Mouse (Mus musculus): ENCODE measurements at regions not wholly inside any gene's neighbourhood (a gene's known extent, or its start where the extent isn't known, plus 50 kb on each side); places are given as distances from the start of the nearest gene placed in this dataset.

DNA sequence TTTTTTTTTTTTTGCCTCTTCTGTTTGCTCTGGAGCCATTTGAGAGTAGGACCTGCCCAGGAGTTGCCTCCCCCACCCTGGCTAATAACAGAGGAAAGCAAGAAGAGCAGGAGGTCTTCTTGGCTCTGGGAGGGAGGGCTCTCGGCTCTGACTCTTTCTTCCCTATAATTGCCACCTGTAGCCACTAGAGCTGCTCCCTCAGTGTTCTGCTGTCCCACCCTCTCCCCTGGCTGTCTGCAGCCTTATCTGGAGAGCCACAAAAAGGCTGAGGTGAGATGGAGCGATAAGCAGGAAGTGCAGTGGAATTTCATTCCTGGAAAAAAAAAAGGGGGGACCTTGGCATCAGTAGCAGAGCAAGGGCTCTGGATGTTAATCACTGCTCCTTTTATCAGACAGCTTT lies 251.4 kb upstream of the Satb1 start:
- no peaks in the 10 kb centered on the region for H3K36me3 ChIP-seq
- ATAC-seq (replicated peaks): no peak
- no peaks in the 10 kb centered on the region for H3K27me3 ChIP-seq
- no peak overlapping the region for H3K27ac ChIP-seq (replicated peaks)
- 57% methylated on average over 2 of the region's 2 CpGs for WGBS
- H3K4me1 ChIP-seq: no peaks in the 10 kb centered on the region
- H3K9me3 ChIP-seq: no peaks in the 10 kb centered on the region
- H3K9ac ChIP-seq (replicated peaks): no peak overlapping the region
- H3K4me3 ChIP-seq: no peak overlapping the region
- no peak overlapping the region for H3K4me2 ChIP-seq (replicated peaks)

DNA sequence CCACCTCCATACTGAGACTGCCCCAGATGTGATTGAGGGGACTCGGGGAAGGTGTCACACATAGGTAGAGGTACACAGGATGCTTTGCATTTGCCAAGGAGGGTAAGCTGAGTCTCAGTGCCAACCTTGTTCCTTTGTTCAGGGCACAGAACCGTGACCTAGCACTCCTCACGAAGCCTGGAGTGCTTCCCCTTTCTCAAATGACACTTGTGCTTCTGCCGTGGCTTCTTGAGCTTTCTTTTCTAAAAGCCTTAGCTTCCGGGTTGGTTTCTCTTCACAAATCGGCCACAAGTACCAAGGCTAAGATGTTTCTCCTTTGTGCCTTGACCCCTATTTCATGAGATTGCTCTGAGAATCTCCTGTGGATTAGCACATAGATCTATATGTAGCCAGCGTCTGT lies 246.2 kb upstream of the Satb1 start:
- Histone ChIP-seq H3K4me2 (replicated peaks) (no peak overlapping the region), H3K27me3 (no peaks in the 10 kb centered on the region), H3K4me1 (no peaks in the 10 kb centered on the region), H3K27ac (replicated peaks) (no peak overlapping the region), H3K9ac (replicated peaks) (no peak overlapping the region), H3K9me3 (no peaks in the 10 kb centered on the region), H3K4me3 (no peak overlapping the region), H3K36me3 (no peaks in the 10 kb centered on the region)
- no peak for ATAC-seq (replicated peaks)
- 79% methylated on average over 7 of the region's 7 CpGs for WGBS

GRCm38 (mm10) chr17:52078496-52078895 lies 245.4 kb upstream of the Satb1 start:
- Histone ChIP-seq H3K4me2 (replicated peaks) (no peak overlapping the region), H3K27me3 (no peaks in the 10 kb centered on the region), H3K4me3 (no peak overlapping the region), H3K27ac (replicated peaks) (no peak overlapping the region), H3K36me3 (no peaks in the 10 kb centered on the region), H3K9me3 (no peaks in the 10 kb centered on the region), H3K4me1 (no peaks in the 10 kb centered on the region), H3K9ac (replicated peaks) (no peak overlapping the region)
- whole genome bisulfite sequencing: 53% methylated on average over 8 of the region's 8 CpGs
- peak; percentile 81 for ATAC-seq (replicated peaks)

GRCm38 (mm10) chr17:52077951-52078350 lies 244.9 kb upstream of the Satb1 start:
- no peaks in the 10 kb centered on the region for H3K9me3 ChIP-seq
- no peak overlapping the region for H3K9ac ChIP-seq (replicated peaks)

GRCm38 (mm10) chr17:52076746-52077145 lies 243.7 kb upstream of the Satb1 start:
- ATAC-seq (replicated peaks): no peak
- 88% methylated on average over 2 of the region's 2 CpGs for WGBS
- no peak overlapping the region for H3K27ac ChIP-seq (replicated peaks)

More at GRCm38 (mm10) chr17:52077951-52078350, 244.9 kb upstream of the Satb1 start:
- H3K27me3 ChIP-seq: no peaks in the 10 kb centered on the region
- 92% methylated on average over 4 of the region's 4 CpGs for WGBS
- H3K27ac ChIP-seq (replicated peaks): no peak overlapping the region
- H3K4me3 ChIP-seq: no peak overlapping the region
- no peak overlapping the region for H3K4me2 ChIP-seq (replicated peaks)
- H3K36me3 ChIP-seq: no peaks in the 10 kb centered on the region
- H3K4me1 ChIP-seq: no peaks in the 10 kb centered on the region
- 0 out of 2 replicates have a peak, but pooled peaks have one; percentile 48 for ATAC-seq (replicated peaks)

DNA sequence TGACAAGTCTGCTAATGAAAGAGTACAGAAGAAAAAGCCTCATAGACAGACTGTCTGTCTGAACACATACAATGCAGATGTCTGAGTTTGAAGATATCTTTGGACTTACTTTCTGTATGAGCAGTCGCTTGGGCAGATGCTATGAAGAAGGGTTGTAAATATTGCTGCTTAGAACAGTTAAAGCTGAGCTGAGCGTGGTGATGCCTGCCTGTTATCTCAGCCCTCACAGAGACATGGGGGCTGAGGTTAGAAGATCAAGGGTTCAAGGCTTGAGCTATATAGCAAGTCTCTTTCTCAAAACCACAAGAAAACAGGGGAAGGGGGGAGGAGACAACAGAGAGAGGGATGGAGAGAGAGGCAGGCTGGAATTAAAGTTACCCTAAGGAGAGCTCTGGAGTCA lies 234.6 kb upstream of the Satb1 start:
- H3K9me3 ChIP-seq: no peaks in the 10 kb centered on the region
- H3K4me1 ChIP-seq: no peaks in the 10 kb centered on the region
- no peak overlapping the region for H3K9ac ChIP-seq (replicated peaks)
- no peak overlapping the region for H3K4me3 ChIP-seq
- no peaks in the 10 kb centered on the region for H3K27me3 ChIP-seq
- no peak for ATAC-seq (replicated peaks)
- H3K36me3 ChIP-seq: no peaks in the 10 kb centered on the region
- no peak overlapping the region for H3K27ac ChIP-seq (replicated peaks)
- H3K4me2 ChIP-seq (replicated peaks): no peak overlapping the region
- WGBS: 84% methylated on average over 2 of the region's 2 CpGs

More at GRCm38 (mm10) chr17:52076746-52077145, 243.7 kb upstream of the Satb1 start:
- H3K27me3 ChIP-seq: no peaks in the 10 kb centered on the region
- H3K4me3 ChIP-seq: no peak overlapping the region
- H3K4me1 ChIP-seq: no peaks in the 10 kb centered on the region
- H3K36me3 ChIP-seq: no peaks in the 10 kb centered on the region
- H3K4me2 ChIP-seq (replicated peaks): no peak overlapping the region
- no peak overlapping the region for H3K9ac ChIP-seq (replicated peaks)
- H3K9me3 ChIP-seq: no peaks in the 10 kb centered on the region

GRCm38 (mm10) chr17:52064618-52065017 lies 231.5 kb upstream of the Satb1 start:
- Histone ChIP-seq H3K4me3 (no peak overlapping the region), H3K27me3 (no peaks in the 10 kb centered on the region), H3K36me3 (no peaks in the 10 kb centered on the region)

GRCm38 (mm10) chr17:52063121-52063520 lies 230.0 kb upstream of the Satb1 start:
- 93% methylated on average over 4 of the region's 4 CpGs for WGBS
- H3K4me3 ChIP-seq: no peak overlapping the region
- H3K36me3 ChIP-seq: no peaks in the 10 kb centered on the region
- ATAC-seq (replicated peaks): no peak
- no peaks in the 10 kb centered on the region for H3K9me3 ChIP-seq
- H3K27me3 ChIP-seq: no peaks in the 10 kb centered on the region
- H3K27ac ChIP-seq (replicated peaks): no peak overlapping the region
- H3K4me2 ChIP-seq (replicated peaks): no peak overlapping the region
- no peak overlapping the region for H3K9ac ChIP-seq (replicated peaks)
- no peaks in the 10 kb centered on the region; the same call in 1 of the 2 replicates for H3K4me1 ChIP-seq

More at GRCm38 (mm10) chr17:52064618-52065017, 231.5 kb upstream of the Satb1 start:
- ATAC-seq (replicated peaks): no peak
- H3K4me2 ChIP-seq (replicated peaks): no peak overlapping the region
- 92% methylated on average over 5 of the region's 5 CpGs for WGBS
- H3K4me1 ChIP-seq: no peaks in the 10 kb centered on the region; the same call in 1 of the 2 replicates
- no peak overlapping the region for H3K9ac ChIP-seq (replicated peaks)
- no peak overlapping the region for H3K27ac ChIP-seq (replicated peaks)
- H3K9me3 ChIP-seq: no peaks in the 10 kb centered on the region

- Histone ChIP-seq H3K36me3 (no peaks in the 10 kb centered on the region), H3K27ac (replicated peaks) (no peak overlapping the region), H3K4me2 (replicated peaks) (no peak overlapping the region), H3K9ac (replicated peaks) (no peak overlapping the region), H3K4me1 (no peaks in the 10 kb centered on the region; the same call in 1 of the 2 replicates), H3K4me3 (no peak overlapping the region), H3K9me3 (no peaks in the 10 kb centered on the region), H3K27me3 (no peaks in the 10 kb centered on the region)
- WGBS: 86% methylated on average over 11 of the region's 11 CpGs
- no peak for ATAC-seq (replicated peaks)
Observed at GRCm38 (mm10) chr17:52062096-52062665, 229.1 kb upstream of the Satb1 start.

DNA sequence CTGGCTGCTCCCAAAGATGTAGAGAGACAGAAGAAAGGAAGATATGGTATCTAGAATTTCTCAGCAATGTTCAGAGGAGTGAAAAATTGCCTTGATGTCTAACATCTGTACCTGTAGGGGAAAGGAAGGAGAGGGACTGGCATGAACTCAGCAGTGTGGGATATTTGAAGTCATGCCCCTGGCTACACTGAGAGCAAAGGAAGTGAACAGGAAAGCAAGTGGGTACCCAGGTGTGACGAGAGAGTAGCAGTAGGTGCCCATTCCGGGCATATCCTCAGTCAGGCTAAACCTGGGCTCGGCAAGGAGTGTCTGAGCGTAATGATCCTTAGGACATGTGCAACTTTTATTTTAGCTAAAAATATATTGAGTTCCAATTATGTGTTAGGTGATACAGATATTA lies 203.4 kb upstream of the Satb1 start:
- H3K27me3 ChIP-seq: no peaks in the 10 kb centered on the region
- no peaks in the 10 kb centered on the region for H3K36me3 ChIP-seq
- no peak overlapping the region for H3K4me3 ChIP-seq
- no peak overlapping the region for H3K9ac ChIP-seq (replicated peaks)
- H3K27ac ChIP-seq (replicated peaks): no peak overlapping the region
- no peak overlapping the region for H3K4me2 ChIP-seq (replicated peaks)
- no peaks in the 10 kb centered on the region for H3K4me1 ChIP-seq
- no peaks in the 10 kb centered on the region for H3K9me3 ChIP-seq
- ATAC-seq (replicated peaks): no peak
- WGBS: 89% methylated on average over 4 of the region's 4 CpGs

DNA sequence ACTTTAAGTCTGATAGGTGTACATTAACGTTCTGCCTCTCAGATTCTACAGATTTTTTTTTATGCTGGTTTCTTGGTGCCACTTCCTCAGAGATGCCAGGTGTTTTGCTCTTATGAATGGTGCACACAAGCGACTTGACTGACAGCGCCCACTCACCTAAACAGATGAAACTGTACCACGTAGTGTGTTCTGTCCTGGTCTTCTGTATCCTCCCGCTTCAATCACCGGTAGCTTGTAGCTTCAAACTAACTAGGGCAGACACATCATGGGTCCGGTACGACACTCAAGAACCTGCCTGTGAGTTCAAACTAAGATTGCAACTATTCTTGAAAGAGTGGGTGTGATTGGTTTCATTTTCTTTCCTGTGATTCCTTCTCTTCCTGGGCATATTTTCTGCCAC lies 198.0 kb upstream of the Satb1 start:
- no peaks in the 10 kb centered on the region for H3K4me1 ChIP-seq
- no peak overlapping the region for H3K4me3 ChIP-seq
- H3K9ac ChIP-seq (replicated peaks): no peak overlapping the region
- 92% methylated on average over 8 of the region's 8 CpGs for WGBS
- H3K36me3 ChIP-seq: no peaks in the 10 kb centered on the region
- no peak for ATAC-seq (replicated peaks)
- no peaks in the 10 kb centered on the region for H3K27me3 ChIP-seq
- no peaks in the 10 kb centered on the region for H3K9me3 ChIP-seq
- H3K4me2 ChIP-seq (replicated peaks): no peak overlapping the region
- H3K27ac ChIP-seq (replicated peaks): no peak overlapping the region

DNA sequence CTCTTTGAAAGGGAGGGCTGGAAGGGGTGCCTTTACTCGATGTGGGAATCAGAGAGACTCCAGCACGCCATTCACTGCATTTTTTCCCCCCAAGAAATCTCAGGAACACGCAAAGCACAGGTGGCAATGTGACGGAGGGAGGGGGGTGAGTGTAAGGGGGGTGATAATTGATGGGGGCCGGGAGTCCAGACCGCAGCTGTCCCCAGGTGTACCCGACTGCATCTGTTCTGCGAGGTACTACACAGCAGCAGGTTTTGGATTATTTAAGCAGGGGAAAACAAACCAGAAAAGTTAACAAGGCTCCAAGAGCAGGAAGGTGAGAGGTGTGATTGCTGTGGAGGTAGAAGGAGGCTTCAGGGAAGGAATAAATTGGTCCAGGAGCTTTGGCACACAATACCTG lies 153.8 kb upstream of the Satb1 start:
- Histone ChIP-seq H3K27ac (replicated peaks) (no peak overlapping the region), H3K4me3 (no peak overlapping the region), H3K27me3 (no peaks in the 10 kb centered on the region), H3K9me3 (no peaks in the 10 kb centered on the region), H3K9ac (replicated peaks) (no peak overlapping the region), H3K36me3 (no peaks in the 10 kb centered on the region), H3K4me2 (replicated peaks) (no peak overlapping the region), H3K4me1 (no peaks in the 10 kb centered on the region)
- ATAC-seq (replicated peaks): no peak
- 42% methylated on average over 8 of the region's 8 CpGs for WGBS

GRCm38 (mm10) chr17:51986212-51986611 lies 153.1 kb upstream of the Satb1 start:
- ATAC-seq (replicated peaks): no peak
- Histone ChIP-seq H3K27me3 (no peaks in the 10 kb centered on the region), H3K27ac (replicated peaks) (no peak overlapping the region), H3K4me1 (no peaks in the 10 kb centered on the region), H3K9me3 (no peaks in the 10 kb centered on the region), H3K9ac (replicated peaks) (no peak overlapping the region), H3K4me2 (replicated peaks) (no peak overlapping the region), H3K4me3 (no peak overlapping the region), H3K36me3 (no peaks in the 10 kb centered on the region)
- WGBS: 73% methylated on average over 14 of the region's 14 CpGs

Measured in forebrain, embryonic 15.5 days (tissue).